Mouse (Mus musculus) forebrain, embryonic 12.5 days (tissue): ENCODE measurements at regions not wholly inside any gene's neighbourhood (a gene's known extent, or its start where the extent isn't known, plus 50 kb on each side); places are given as distances from the start of the nearest gene placed in this dataset.

Source experiments
- ATAC-seq: fragments of 200-750 bp; cut with Nextera tagmentation; 2 replicates; pipeline ENCODE4 v1.8.0; 2017; ENCODE audit warnings: moderate TSS enrichment; ENCODE audit not compliant: low FRiP score
- H3K27ac ChIP-seq: fragments of 300-500 bp; sonication (generic); 2 replicates; pipeline ENCODE4 v1.5.1; 2016; ENCODE audit warnings: mild to moderate bottlenecking
- H3K27me3 ChIP-seq: fragments of 300-500 bp; sonication (generic); 2 replicates; pipeline ENCODE4 v1.6.1; 2016; ENCODE audit warnings: mild to moderate bottlenecking
- H3K36me3 ChIP-seq: fragments of 300-500 bp; sonication (generic); replicated peaks from 2 replicates; pipeline ENCODE4 v1.6.1; 2016; ENCODE audit warnings: mild to moderate bottlenecking
- H3K4me1 ChIP-seq: fragments of 300-500 bp; sonication (generic); 2 replicates; pipeline ENCODE4 v1.6.1; 2016
- H3K4me2 ChIP-seq: fragments of 300-500 bp; sonication (generic); 2 replicates; pipeline ENCODE4 v1.6.1; 2016; ENCODE audit warnings: mild to moderate bottlenecking, moderate library complexity
- H3K4me3 ChIP-seq: fragments of 300-500 bp; sonication (generic); replicated peaks from 2 replicates; pipeline ENCODE4 v1.5.1; 2016; ENCODE audit warnings: mild to moderate bottlenecking
- H3K9ac ChIP-seq: fragments of 300-500 bp; sonication (generic); 2 replicates; pipeline ENCODE4 v1.6.1; 2016; ENCODE audit warnings: mild to moderate bottlenecking
- H3K9me3 ChIP-seq: fragments of 300-500 bp; sonication (generic); 2 replicates; pipeline ENCODE4 v1.6.1; 2016
- WGBS: fragments of 180-500 bp; shearing (Covaris S2); methylation state at CpG from one replicate; pipeline ENCODE4 v1.1.7; 2016; 5-methylcytosine and 5-hydroxymethylcytosine counted together

- Histone ChIP-seq H3K9ac (no peak overlapping the region), H3K4me2 (no peak overlapping the region), H3K27ac (no peak overlapping the region), H3K36me3 (no peaks in the 10 kb centered on the region), H3K4me3 (no peak overlapping the region), H3K4me1 (no peaks in the 10 kb centered on the region), H3K9me3 (no peaks in the 10 kb centered on the region), H3K27me3 (no peaks in the 10 kb centered on the region)
- 98% methylated on average over 1 of the region's 1 CpGs for WGBS
- ATAC-seq: 0 out of 2 replicates have a peak, but pooled peaks have one; percentile 30
Measured at GRCm38 (mm10) chr8:101815121-101815520, 970.3 kb downstream of the Cdh11 start.

- H3K4me1 ChIP-seq: no peaks in the 10 kb centered on the region
- no peak overlapping the region for H3K9ac ChIP-seq
- WGBS: 92% methylated on average over 2 of the region's 2 CpGs
- no peak overlapping the region for H3K4me3 ChIP-seq
- no peak for ATAC-seq
- H3K4me2 ChIP-seq: no peak overlapping the region
- no peak overlapping the region for H3K27ac ChIP-seq
- no peaks in the 10 kb centered on the region for H3K36me3 ChIP-seq
- no peaks in the 10 kb centered on the region for H3K9me3 ChIP-seq
- H3K27me3 ChIP-seq: no peaks in the 10 kb centered on the region
Measured at GRCm38 (mm10) chr8:101803561-101803960, 981.9 kb downstream of the Cdh11 start.

- Histone ChIP-seq H3K36me3 (no peaks in the 10 kb centered on the region), H3K27ac (no peak overlapping the region), H3K4me2 (no peak overlapping the region), H3K9ac (no peak overlapping the region), H3K4me1 (no peaks in the 10 kb centered on the region), H3K4me3 (no peak overlapping the region), H3K27me3 (no peaks in the 10 kb centered on the region), H3K9me3 (no peaks in the 10 kb centered on the region)
- ATAC-seq: no peak
- 94% methylated on average over 6 of the region's 6 CpGs for WGBS
Measured at GRCm38 (mm10) chr8:101802119-101802518, 983.3 kb downstream of the Cdh11 start.

- no peaks in the 10 kb centered on the region for H3K27me3 ChIP-seq
- 93% methylated on average over 1 of the region's 1 CpGs for WGBS
- ATAC-seq: no peak
Measured at GRCm38 (mm10) chr8:101790785-101791184, 994.7 kb downstream of the Cdh11 start.

GRCm38 (mm10) chr8:101786876-101787275 is 998.6 kb downstream of the Cdh11 start:
- H3K4me2 ChIP-seq: no peak overlapping the region
- no peak overlapping the region for H3K4me3 ChIP-seq
- ATAC-seq: no peak

More at GRCm38 (mm10) chr8:101790785-101791184, 994.7 kb downstream of the Cdh11 start:
- Histone ChIP-seq H3K4me2 (no peak overlapping the region), H3K36me3 (no peaks in the 10 kb centered on the region), H3K27ac (no peak overlapping the region), H3K9me3 (no peaks in the 10 kb centered on the region), H3K9ac (no peak overlapping the region), H3K4me3 (no peak overlapping the region), H3K4me1 (no peaks in the 10 kb centered on the region)

GRCm38 (mm10) chr8:101782556-101782955 is 1002.9 kb downstream of the Cdh11 start:
- Histone ChIP-seq H3K4me1 (0 out of 2 replicates have a peak, but pooled peaks cover 2% of the 10 kb centered on the region), H3K36me3 (no peaks in the 10 kb centered on the region), H3K9me3 (no peaks in the 10 kb centered on the region), H3K4me2 (no peak overlapping the region), H3K4me3 (no peak overlapping the region), H3K9ac (no peak overlapping the region), H3K27me3 (no peaks in the 10 kb centered on the region), H3K27ac (no peak overlapping the region)
- no peak for ATAC-seq
- WGBS: 72% methylated on average over 2 of the region's 2 CpGs

More at GRCm38 (mm10) chr8:101786876-101787275, 998.6 kb downstream of the Cdh11 start:
- Histone ChIP-seq H3K9ac (no peak overlapping the region), H3K27ac (no peak overlapping the region), H3K27me3 (no peaks in the 10 kb centered on the region), H3K36me3 (no peaks in the 10 kb centered on the region), H3K4me1 (no peaks in the 10 kb centered on the region), H3K9me3 (no peaks in the 10 kb centered on the region)

GRCm38 (mm10) chr8:101781942-101782341 is 1003.5 kb downstream of the Cdh11 start:
- no peak for ATAC-seq
- Histone ChIP-seq H3K27me3 (no peaks in the 10 kb centered on the region), H3K4me2 (no peak overlapping the region), H3K9ac (no peak overlapping the region), H3K9me3 (no peaks in the 10 kb centered on the region), H3K4me3 (no peak overlapping the region), H3K36me3 (no peaks in the 10 kb centered on the region), H3K4me1 (0 out of 2 replicates have a peak, but pooled peaks cover 2% of the 10 kb centered on the region), H3K27ac (no peak overlapping the region)
- 88% methylated on average over 3 of the region's 3 CpGs for WGBS

- Histone ChIP-seq H3K9ac (no peak overlapping the region), H3K36me3 (no peaks in the 10 kb centered on the region), H3K4me1 (0 out of 2 replicates have a peak, but pooled peaks cover 2% of the 10 kb centered on the region), H3K27me3 (no peaks in the 10 kb centered on the region), H3K27ac (no peak overlapping the region), H3K9me3 (no peaks in the 10 kb centered on the region), H3K4me3 (no peak overlapping the region), H3K4me2 (no peak overlapping the region)
- ATAC-seq: no peak
Measured at GRCm38 (mm10) chr8:101779966-101780365, 1005.5 kb downstream of the Cdh11 start.

GRCm38 (mm10) chr8:101767588-101767987 is 1017.9 kb downstream of the Cdh11 start:
- H3K4me2 ChIP-seq: no peak overlapping the region
- H3K27me3 ChIP-seq: no peaks in the 10 kb centered on the region
- no peaks in the 10 kb centered on the region for H3K9me3 ChIP-seq
- H3K4me3 ChIP-seq: no peak overlapping the region
- H3K4me1 ChIP-seq: no peaks in the 10 kb centered on the region
- no peak for ATAC-seq
- no peak overlapping the region for H3K9ac ChIP-seq
- H3K36me3 ChIP-seq: no peaks in the 10 kb centered on the region
- WGBS: 51% methylated on average over 2 of the region's 2 CpGs
- no peak overlapping the region for H3K27ac ChIP-seq
